In the genomic region with DNA sequence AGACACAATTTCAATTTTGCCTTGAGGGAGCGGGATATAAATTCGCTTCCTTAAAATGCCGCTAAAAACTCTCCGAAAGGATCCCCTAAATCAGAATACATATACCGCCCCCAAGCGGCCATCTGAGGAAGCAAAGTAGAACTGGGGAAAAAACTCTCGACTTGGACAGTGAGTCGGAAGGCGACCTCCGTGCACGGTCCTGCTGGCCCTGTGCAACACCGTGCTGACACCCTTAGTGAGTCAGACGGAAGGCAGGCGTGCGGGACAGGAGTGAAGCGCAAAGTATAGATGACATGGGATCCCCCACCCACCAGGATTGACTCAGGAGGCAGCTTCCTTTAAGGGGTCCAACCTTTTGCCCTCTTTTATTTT, we compare ENCODE assay signal across 8 mouse cellular contexts. TPM values are rescaled to one million over a fixed set of nuclear protein-coding genes. Genes with fewer than 3 reads are reported as not detected.
DNase-seq lines count a peak whose midpoint lies in the region; ATAC-seq and TF ChIP-seq lines count a peak whose summit lies in the region.

No protein-coding gene starts in this region.

- peak overlapping the region; percentile 65 for H3K4me3 ChIP-seq in ES-Bruce4 (ENCODE audit: low read depth, low read length)
- H3K4me3 ChIP-seq in lung, embryonic 16.5 days (ENCODE audit: low read length): peak overlapping the region; percentile 59
- H3K4me3 ChIP-seq in thymus, adult 2 months (ENCODE audit: control insufficient read depth, insufficient read depth, low read length): peak overlapping the region; percentile 10; the same call in 1 of the 2 replicates

- no peak for TF ChIP-seq EP300 in ES-Bruce4 (IDR thresholded peaks at IDR 0.05; ENCODE audit: insufficient read depth, low read depth, low read length)

- H3K27ac ChIP-seq in ES-Bruce4 (ENCODE audit: insufficient read depth, low read length): no peak overlapping the region
- peak overlapping the region; percentile 94 for H3K27ac ChIP-seq in lung, embryonic 16.5 days (ENCODE audit: low read length)
- no peak overlapping the region for H3K27ac ChIP-seq in thymus, adult 2 months (ENCODE audit: control insufficient read depth, insufficient read depth, low read length)

- TF ChIP-seq CTCF in ES-Bruce4 (IDR thresholded peaks at IDR 0.05; ENCODE audit: low read depth, low read length): peak; percentile 33
- peak; percentile 49; the same call in 1 of the 2 replicates for TF ChIP-seq CTCF in thymus, adult 2 months (IDR thresholded peaks at IDR 0.05; ENCODE audit: borderline replicate concordance, control insufficient read depth, extremely low read depth, insufficient read depth, low read length, poor library complexity)

- peak overlapping the region; percentile 84 for H3K4me2 ChIP-seq in lung, embryonic 16.5 days (ENCODE audit: low read depth, low read length)

- H3K9me3 ChIP-seq in ES-Bruce4 (replicated peaks; ENCODE audit: control insufficient read depth, insufficient read depth, low read length, poor library complexity, severe bottlenecking): peaks cover 5% of the 10 kb centered on the region; the same call in 1 of the 2 replicates
- H3K9me3 ChIP-seq in lung, embryonic 16.5 days (ENCODE audit: control insufficient read depth, low read length): no peaks in the 10 kb centered on the region

- no peaks in the 10 kb centered on the region for H3K36me3 ChIP-seq in ES-Bruce4 (ENCODE audit: control insufficient read depth, insufficient read depth, low read length, poor library complexity, severe bottlenecking)
- H3K36me3 ChIP-seq in lung, embryonic 16.5 days (ENCODE audit: control insufficient read depth, insufficient read depth, low read length): peaks cover 10% of the 10 kb centered on the region
- H3K36me3 ChIP-seq in thymus, adult 2 months (ENCODE audit: control insufficient read depth, insufficient read depth, low read length): no peaks in the 10 kb centered on the region

- H3K27me3 ChIP-seq in ES-Bruce4 (ENCODE audit: control insufficient read depth, insufficient read depth, low read length, poor library complexity, severe bottlenecking): peaks cover 6% of the 10 kb centered on the region
- H3K27me3 ChIP-seq in lung, embryonic 16.5 days (ENCODE audit: control insufficient read depth, insufficient read depth, low read depth, low read length): no peaks in the 10 kb centered on the region
- H3K27me3 ChIP-seq in thymus, adult 2 months (ENCODE audit: control insufficient read depth, insufficient read depth, low read length): no peaks in the 10 kb centered on the region; the same call in 1 of the 2 replicates

- TF ChIP-seq POLR2A in ES-Bruce4 (IDR thresholded peaks at IDR 0.05; ENCODE audit: insufficient read depth, low read length): no peak
- no peak for TF ChIP-seq POLR2A in thymus, adult 2 months (IDR thresholded peaks at IDR 0.05; ENCODE audit: control insufficient read depth, extremely low read depth, insufficient read depth, low read length, poor library complexity)

- DNase-seq in cerebellum, adult 8-10 months: peak; percentile 50
- peak; percentile 90 for DNase-seq in forelimb bud, embryonic 11.5 days (ENCODE audit: low read depth, low spot score)
- DNase-seq in layer of hippocampus, adult 9-11 months: peak; percentile 78
- DNase-seq in ovary, adult 18-20 months (ENCODE audit: low spot score): peak; percentile 77
- DNase-seq in thymus, adult 2 months: peak; percentile 75

- peak overlapping the region; percentile 32; the same call in 1 of the 2 replicates for H3K9ac ChIP-seq in ES-Bruce4 (ENCODE audit: low read depth, poor library complexity, severe bottlenecking)
- peak overlapping the region; percentile 73 for H3K9ac ChIP-seq in lung, embryonic 16.5 days (ENCODE audit: low read length)

- H3K4me1 ChIP-seq in ES-Bruce4 (ENCODE audit: control insufficient read depth, insufficient read depth, low read length): no peaks in the 10 kb centered on the region
- peaks cover 23% of the 10 kb centered on the region for H3K4me1 ChIP-seq in lung, embryonic 16.5 days (replicated peaks; ENCODE audit: control insufficient read depth, insufficient read depth, low read length)
- H3K4me1 ChIP-seq in thymus, adult 2 months (replicated peaks; ENCODE audit: control insufficient read depth, insufficient read depth, low read length): peaks cover 2% of the 10 kb centered on the region; the same call in 1 of the 2 replicates

- WGBS in lung, embryonic 16.5 days: under 1% methylated on average over 16 of the region's 16 CpGs
- 1% methylated on average over 16 of the region's 16 CpGs for WGBS in thymus, adult 2 months

- ATAC-seq in hematopoietic stem cell, adult 5-6 weeks (replicated peaks in 1 of 2; ENCODE audit: insufficient read depth in 1 of 2, low FRiP score in 2 of 2, low TSS enrichment in 1 of 2, low read depth in 1 of 2, poor library complexity in 2 of 2, severe bottlenecking in 2 of 2): peak; percentile 68 to 70
- peak; percentile 77 for ATAC-seq in lung, embryonic 16.5 days (ENCODE audit: low read depth)

RNA-seq across cellular contexts. Expression of a gene that starts 0.6 kb away (rescaled TPM):
- polyA plus RNA-seq in ES-Bruce4 (2011; ENCODE audit: insufficient read depth, insufficient read length, low read depth, missing spikeins): 116 and 119 TPM in 2 replicates
- total RNA-seq in hematopoietic stem cell, adult 5-6 weeks (2017): 11.4 and 13.6 TPM in 2 replicates
- polyA plus RNA-seq in lung, embryonic 16.5 days (2015; fragmentation: Nextera tagmentation; extraction: Ambion mirVana): 160 and 190 TPM in 2 replicates
- 1.2 and 1.8 TPM in 2 replicates for polyA plus RNA-seq in thymus, adult 2 months (2012; rRNA removed)

Comparison
In these comparisons a context has a peak if more than half of its experiments do, and no peak if none do; other contexts are left out.
1. H3K4me3 ChIP-seq: peak in every context shown above with its lines; median percentile 65 in ES-Bruce4; 59 in lung, embryonic 16.5 days; 10 in thymus, adult 2 months.
2. RNA of a gene that starts 0.6 kb away (polyA plus RNA-seq): 160 to 190 TPM in lung, embryonic 16.5 days and 116 to 119 TPM in ES-Bruce4; 1.2 to 1.8 TPM in thymus, adult 2 months; every median in the first group is over 10 times any median in the second.
3. Peak in every context shown above with its lines, with median percentiles within 50 percentile points of each other: DNase-seq.